Mouse (Mus musculus) 416B (cell line): Measurements from ENCODE around the gene Mrpl22.
A peak's percentile ranks its signal among the peaks of the same experiment; 100 is the strongest.
"Not testable (repeated sequence)": the region's sequence is repeated elsewhere in the genome, so short reads cannot be mapped to it uniquely, and the experiment has no call there.

Experiments used
- DNase-seq: peaks from one replicate; pipeline ENCODE4 v3.0.0; 2011; ENCODE audit warnings: low read depth

The Mrpl22 gene

DNA sequence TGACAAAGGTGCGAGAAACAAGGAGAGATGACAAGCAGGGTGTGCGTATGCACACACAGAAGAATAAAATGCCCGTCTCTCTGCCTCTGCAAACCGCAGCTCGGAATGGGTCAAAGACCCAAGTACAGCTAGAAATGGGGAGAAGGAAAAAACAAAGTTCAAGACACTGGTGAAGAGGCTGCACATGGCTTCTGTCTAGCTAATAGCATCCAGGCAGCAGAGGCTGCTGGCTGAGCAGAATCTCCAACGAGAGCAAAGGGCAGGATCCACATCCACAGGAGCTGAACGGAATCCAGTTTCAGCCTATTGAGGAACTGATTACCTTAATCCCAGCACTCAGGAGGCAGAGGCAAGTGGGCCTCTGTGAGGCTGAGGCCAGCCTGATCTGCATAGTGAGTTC, 9.3 kb downstream of the Mrpl22 start:
- DNase-seq, result no peak

DNA sequence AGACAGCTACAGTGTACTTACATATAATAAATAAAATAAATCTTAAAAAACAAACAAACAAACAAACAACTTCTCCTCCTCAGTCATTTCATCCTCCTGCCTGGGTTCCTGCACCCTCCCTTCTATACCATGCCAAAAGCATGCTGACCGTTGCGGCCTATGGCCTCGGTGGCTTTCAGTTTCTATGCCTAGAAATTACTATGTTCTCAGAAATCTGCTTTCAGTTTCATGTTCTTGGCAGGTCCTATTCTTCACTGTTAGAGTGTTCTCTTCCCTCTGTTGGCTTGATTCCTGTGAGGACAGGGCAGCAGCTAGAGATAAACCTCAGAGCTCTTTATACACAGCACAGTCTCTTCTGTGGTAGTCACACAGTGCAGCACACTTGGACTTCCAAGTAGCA, 12.1 kb downstream of the Mrpl22 start:
- no peak for DNase-seq

- no peak for DNase-seq
These were observed 18.2 kb downstream of the Mrpl22 start for GRCm38 (mm10) chr11:58189675-58190074.

DNA sequence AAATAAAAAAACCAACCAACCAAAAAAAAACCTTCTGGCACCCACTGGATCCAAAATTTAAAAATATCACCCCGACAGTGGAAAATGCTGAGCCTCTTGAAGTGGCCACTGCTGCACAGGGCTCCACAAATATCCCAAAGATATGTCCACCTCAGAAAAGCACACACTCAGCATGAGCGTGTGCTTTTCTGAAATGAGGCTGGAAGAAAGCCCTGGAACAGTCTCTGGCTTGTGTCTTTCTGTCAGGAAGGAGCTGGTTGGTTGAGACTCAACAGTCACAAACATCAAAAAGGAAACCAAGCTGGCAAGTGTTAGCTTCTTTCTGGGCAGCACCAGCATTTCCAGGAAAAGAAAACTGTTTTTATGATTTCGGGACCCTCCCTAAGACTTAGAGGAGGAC, 21.9 kb downstream of the Mrpl22 start:
- DNase-seq, result no peak

DNA sequence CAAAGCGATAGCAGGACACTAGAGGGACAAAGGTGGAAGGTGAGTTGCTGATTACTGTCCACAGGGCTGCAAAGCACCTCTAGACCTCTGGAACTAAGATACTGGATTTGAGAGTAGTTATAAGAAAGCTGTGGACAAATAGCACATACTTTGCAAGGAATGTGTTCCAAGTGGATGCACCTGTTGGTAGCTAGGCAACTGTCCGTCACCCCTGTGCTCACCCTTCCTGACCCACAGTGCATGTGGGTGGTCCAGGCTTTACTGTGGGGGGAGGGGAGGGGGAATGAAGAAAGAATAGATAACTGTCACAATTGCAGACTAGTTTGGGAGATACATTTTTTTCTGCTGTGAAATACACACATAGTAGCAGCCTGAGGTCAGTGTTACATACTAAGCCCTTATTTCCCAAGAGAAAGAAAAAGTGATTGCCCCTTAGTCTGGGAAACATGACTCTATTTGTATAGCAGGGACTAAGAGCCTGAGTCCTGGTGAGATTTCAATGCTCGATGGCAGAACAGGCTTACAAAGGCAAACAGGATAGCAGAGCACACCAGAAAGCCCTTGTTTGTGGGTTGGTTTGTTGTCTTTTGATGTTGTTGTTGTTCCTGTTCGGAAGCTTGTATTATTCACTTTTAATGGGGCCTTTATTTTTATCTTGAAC, 22.5 kb downstream of the Mrpl22 start:
- DNase-seq, result no peak

GRCm38 (mm10) chr11:58198663-58199062, 27.2 kb downstream of the Mrpl22 start:
- no peak for DNase-seq

GRCm38 (mm10) chr11:58199229-58200037, 28.0 kb downstream of the Mrpl22 start, which contains the start of the genes Igtp and Irgm2:
Gene Igtp, plus strand, starts transcription at chr11:58199556.
Gene Irgm2, plus strand, starts transcription at chr11:58199618.
- peak; percentile 74 for DNase-seq

DNA sequence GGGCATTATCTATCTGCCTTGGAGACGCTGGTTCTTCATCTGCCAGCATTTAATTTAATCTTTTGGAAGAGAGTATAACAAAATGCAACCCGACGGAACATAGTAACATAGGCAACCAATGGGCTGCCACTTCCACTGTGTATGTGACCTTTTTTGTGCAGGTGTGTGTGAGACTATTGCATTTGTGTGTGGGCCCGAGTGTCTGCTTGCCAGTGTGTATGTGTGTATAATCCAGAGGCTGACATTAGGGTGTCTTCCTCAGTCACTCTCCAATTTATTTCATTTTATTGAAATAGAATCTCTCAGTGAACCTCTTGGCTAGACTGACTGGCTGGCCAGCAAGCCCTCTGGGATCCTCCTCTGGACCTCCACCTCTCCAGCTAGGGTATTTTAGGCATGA, 28.8 kb downstream of the Mrpl22 start:
- no peak for DNase-seq

DNA sequence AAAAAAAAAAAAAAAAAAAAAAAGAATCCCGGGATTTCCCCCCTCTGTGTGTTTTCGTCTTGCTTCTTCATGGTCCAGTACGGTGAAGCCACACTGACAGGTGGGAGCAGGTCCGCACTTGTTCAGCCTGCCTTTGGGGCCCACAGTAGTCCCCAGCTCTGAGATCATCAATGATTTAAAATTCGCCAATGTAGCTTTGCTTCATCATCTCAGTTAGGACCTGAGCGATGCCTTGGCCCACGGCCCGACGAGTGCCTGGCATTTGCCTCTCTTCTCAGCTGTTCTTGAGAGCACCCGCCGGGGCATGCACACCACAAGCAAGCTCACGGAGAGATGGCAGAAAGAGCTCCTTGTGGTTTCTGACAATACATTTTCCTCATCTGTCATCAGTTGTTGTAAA, 29.6 kb downstream of the Mrpl22 start:
- no peak for DNase-seq

DNA sequence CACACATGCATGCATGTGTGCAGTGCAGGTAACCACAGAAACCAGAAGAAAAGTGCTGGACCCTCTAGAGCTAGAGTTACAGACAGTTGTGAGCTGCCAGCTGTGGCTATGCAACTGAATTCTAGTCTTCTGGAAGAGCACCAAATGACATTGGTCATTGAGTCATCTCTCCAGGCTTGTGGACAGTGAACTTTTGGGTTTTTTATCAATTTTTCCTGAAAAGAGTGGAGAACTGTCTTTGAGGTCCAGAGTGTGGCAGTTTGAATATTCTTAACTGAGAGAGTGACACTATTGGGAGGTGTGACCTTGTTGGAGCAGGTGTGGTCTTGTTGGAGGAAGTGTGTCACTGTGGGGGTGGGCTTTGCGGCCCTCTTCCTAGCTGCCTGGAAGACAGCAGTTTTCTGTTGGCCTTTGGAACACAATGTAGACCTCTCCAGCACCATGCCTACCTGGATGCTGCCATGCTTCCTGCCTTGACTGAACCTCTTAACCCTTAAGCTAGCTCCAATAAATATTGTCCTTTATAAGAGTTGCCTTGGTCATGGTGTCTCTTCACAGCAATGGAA, 38.9 kb downstream of the Mrpl22 start:
- no peak for DNase-seq

- DNase-seq, result no peak
These were observed 39.7 kb downstream of the Mrpl22 start for GRCm38 (mm10) chr11:58211062-58211681.

DNA sequence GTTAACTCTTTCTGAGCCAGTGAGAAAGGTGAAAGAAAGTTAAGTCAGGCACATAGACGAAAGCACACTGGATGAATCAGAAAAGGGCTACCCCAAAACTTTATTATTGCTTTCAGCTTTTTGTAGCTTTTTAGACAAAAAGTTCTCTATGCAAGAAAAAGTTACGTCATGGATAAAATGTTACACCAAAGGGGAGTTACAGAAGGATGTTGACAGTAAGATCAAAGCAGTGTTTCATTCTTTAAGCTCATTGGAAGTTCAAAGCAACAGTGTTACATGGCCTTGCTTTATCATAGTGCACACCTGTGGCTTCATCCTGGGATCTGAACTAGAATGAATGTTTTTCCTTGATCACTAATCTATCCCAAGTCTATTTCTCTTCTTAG, 40.2 kb downstream of the Mrpl22 start:
- no peak for DNase-seq

DNA sequence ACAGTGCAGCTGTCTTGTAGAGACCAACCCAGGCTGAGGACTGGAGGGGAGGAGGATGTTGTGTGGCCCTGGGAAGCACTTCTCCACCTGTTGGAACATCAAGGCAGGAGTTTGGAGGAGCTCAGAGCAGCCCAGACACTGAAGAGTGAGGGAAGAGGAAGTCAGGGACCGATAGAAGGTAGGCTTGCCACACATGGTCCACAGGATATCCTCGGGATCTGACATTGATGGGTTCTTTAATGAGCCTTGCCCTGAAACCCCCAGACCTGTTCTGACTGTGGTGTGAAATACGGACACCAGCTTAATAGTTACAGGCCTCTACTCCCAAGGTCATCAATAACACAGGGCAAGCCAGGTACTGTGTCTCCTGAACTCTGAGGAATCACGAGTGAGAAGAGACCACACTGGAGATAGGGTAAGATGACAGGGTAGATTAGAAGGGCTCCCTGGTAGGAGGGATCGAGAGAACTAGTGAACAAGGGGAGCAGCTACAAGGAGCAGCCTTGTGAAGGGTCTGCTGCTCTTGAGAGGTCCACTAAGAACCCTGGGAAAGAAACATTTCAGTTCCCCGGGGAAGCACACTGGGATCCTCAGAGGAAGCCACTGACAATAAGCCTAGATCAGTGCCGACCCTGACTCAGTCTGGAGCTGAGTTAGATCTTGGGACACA, 42.3 kb downstream of the Mrpl22 start:
- no peak for DNase-seq

- peak; percentile 88 for DNase-seq
These were observed 43.1 kb downstream of the Mrpl22 start for GRCm38 (mm10) chr11:58214391-58215048.

GRCm38 (mm10) chr11:58215049-58215430, 43.6 kb downstream of the Mrpl22 start:
- DNase-seq, result not testable (repeated sequence)

DNA sequence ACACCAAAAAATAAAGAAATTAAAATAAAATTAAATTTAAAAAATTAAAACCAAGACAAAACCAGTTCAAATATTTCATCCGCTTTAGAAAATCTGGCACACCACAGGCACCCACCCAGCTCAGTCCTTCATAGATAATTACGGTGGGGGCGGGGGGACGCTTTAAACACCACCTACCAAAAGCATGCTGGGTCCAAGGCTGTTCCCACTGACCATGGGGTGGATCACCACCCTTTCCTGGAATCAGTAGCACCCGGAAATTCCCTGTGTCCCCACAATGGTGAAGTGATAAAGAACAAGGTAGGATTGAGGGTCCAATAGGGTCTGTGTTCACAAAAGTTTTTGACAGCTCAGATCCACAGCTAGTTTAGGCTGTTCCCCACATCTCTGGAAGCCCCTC, 44.4 kb downstream of the Mrpl22 start:
- DNase-seq, result no peak

GRCm38 (mm10) chr11:58216823-58217222, 45.4 kb downstream of the Mrpl22 start:
- peak; percentile 22 for DNase-seq

DNA sequence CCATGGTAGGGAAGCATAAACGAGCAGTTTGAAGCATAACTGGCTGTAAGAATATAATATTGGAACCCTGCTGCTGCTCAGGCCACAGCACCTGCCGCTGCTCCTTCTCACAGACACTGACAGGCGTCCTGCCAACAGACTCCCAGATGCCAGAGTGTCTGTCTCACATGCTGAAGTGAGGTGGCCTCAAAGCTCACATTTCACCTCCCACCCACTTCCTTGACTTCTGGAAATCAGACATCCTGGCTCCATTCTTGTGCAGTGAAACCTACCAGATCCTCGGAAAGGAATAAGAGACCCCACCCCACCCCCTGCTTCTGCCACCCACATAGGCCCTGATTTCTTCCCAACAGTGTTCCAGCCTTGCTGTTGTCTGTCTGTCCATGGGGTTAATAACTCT, 52.3 kb downstream of the Mrpl22 start:
- DNase-seq, result peak; percentile 33

GRCm38 (mm10) chr11:58224313-58224712, 52.9 kb downstream of the Mrpl22 start:
- peak; percentile 84 for DNase-seq

GRCm38 (mm10) chr11:58224872-58225271, 53.4 kb downstream of the Mrpl22 start:
- DNase-seq, result not testable (repeated sequence)

GRCm38 (mm10) chr11:58225655-58226054, 54.2 kb downstream of the Mrpl22 start:
- peak; percentile 74 for DNase-seq

DNA sequence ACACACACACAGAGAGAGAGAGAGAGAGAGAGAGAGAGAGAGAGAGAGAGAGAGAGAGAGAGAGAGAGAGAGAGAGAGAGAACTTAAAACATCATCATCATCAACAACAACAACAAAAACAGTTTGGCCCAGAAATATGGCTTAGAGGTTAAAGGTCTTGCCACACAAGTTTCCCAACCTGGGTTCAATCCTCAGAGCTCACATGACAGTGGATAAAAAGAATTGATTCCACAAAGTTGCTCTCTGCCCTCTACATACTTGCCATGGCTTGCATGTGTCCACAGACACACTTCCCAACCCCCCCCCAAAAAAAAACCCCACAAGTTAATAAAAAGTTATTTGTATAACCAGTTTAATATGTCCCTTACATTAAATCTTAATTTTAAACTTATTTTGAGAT, 55.0 kb downstream of the Mrpl22 start:
- DNase-seq, result no peak
